Mouse (Mus musculus) hindbrain, embryonic 16.5 days (tissue): ENCODE data around the gene Hmga2. TPM values are rescaled to one million over a fixed set of nuclear protein-coding genes. Genes with fewer than 3 reads are reported as not detected.

Experiments
- ATAC-seq: fragments of 200-750 bp; cut with Nextera tagmentation; 2 replicates; pipeline ENCODE4 v1.8.0; 2017; ENCODE audit warnings: moderate TSS enrichment, moderate library complexity
- H3K27ac ChIP-seq: fragments of 300-500 bp; sonication (generic); 2 replicates; pipeline ENCODE4 v1.5.1; 2014; ENCODE audit warnings: low read depth, mild to moderate bottlenecking, control low read depth, low read length, moderate library complexity
- H3K27me3 ChIP-seq: fragments of 300-500 bp; sonication (generic); replicated peaks from 2 replicates; pipeline ENCODE4 v1.6.1; 2014; ENCODE audit warnings: low read length; ENCODE audit not compliant: control insufficient read depth, insufficient read depth
- H3K36me3 ChIP-seq: fragments of 300-500 bp; sonication (generic); 2 replicates; pipeline ENCODE4 v1.6.1; 2014; ENCODE audit warnings: mild to moderate bottlenecking, low read length, moderate library complexity, mixed read lengths; ENCODE audit not compliant: control insufficient read depth, insufficient read depth
- H3K4me1 ChIP-seq: fragments of 300-500 bp; sonication (generic); 2 replicates; pipeline ENCODE4 v1.6.1; 2014; ENCODE audit warnings: low read depth, low read length; ENCODE audit not compliant: control insufficient read depth, insufficient read depth
- H3K4me2 ChIP-seq: fragments of 300-500 bp; sonication (generic); 2 replicates; pipeline ENCODE4 v1.6.1; 2014; ENCODE audit warnings: mild to moderate bottlenecking, low read length, control low read depth, moderate library complexity
- H3K4me3 ChIP-seq: fragments of 300-500 bp; sonication (generic); 2 replicates; pipeline ENCODE4 v1.5.1; 2014; ENCODE audit warnings: mild to moderate bottlenecking, low read length, control low read depth, moderate library complexity
- H3K9ac ChIP-seq: fragments of 300-500 bp; sonication (generic); 2 replicates; pipeline ENCODE4 v1.6.1; 2014; ENCODE audit warnings: low read depth, mild to moderate bottlenecking, control low read depth, low read length, moderate library complexity
- H3K9me3 ChIP-seq: fragments of 300-500 bp; sonication (generic); 2 replicates; pipeline ENCODE4 v1.6.1; 2014; ENCODE audit warnings: mild to moderate bottlenecking, low read length, moderate library complexity; ENCODE audit not compliant: control insufficient read depth
- WGBS: fragments of 180-500 bp; shearing (Covaris S2); extraction: QIAGEN DNeasy Blood & Tissue Kit; methylation state at CpG from one replicate; pipeline ENCODE4 v1.1.7; 2014; 5-methylcytosine and 5-hydroxymethylcytosine counted together
- polyA plus RNA-seq: library from polyadenylated mRNA; unstranded; fragments of >200 nt; fragmentation: Nextera tagmentation; extraction: Ambion mirVana; gene quantifications from 2 replicates; pipeline ENCODE4 v1.2.1, GENCODE M21; 2015

The Hmga2 gene
- polyA plus RNA-seq, 1 experiment from 2014 or later: 1.6 TPM

DNA sequence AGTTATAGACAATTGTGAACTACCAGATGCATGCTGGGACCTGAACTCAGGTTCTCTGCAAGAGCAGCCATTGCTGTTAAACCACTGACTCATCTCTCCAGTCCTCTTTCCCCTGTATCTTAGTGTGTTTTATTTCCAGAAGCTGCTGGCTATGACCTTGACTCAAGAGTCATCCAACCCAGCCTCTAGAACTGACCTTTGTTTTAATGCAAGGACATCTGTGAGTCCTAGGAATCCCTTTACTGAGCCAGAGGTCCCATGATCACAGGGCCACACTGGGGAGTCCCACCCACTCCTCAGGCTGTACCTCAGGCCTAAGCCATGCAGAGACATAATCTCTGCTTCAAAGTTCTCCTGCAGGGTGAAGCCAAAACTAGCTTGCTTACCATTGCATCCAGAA, 21.8 kb upstream of the Hmga2 start:
- H3K9me3 ChIP-seq: no peaks in the 10 kb centered on the region
- H3K27ac ChIP-seq: no peak overlapping the region
- H3K36me3 ChIP-seq: no peaks in the 10 kb centered on the region
- H3K4me3 ChIP-seq: no peak overlapping the region
- H3K9ac ChIP-seq: no peak overlapping the region
- no peaks in the 10 kb centered on the region for H3K27me3 ChIP-seq
- H3K4me2 ChIP-seq: no peak overlapping the region
- no peak for ATAC-seq
- H3K4me1 ChIP-seq: peaks cover 3% of the 10 kb centered on the region; the same call in 1 of the 2 replicates

DNA sequence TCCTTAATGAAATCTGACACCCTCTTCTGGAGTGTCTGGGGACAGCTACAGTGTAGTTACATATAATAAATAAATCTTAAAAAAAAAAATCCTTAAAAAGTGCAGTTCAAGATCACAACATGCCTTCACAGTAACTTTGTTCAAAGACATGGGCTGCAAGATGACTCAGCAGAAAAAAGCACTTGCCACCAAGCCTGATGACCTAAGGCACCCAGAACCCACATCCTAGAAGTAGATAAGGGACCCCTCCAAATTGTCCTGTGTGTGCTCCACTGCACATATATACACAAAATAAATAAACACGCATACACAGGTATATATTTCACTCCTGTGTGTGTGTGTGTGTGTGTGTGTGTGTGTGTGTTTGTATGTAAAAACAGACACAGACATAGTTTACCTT, 18.4 kb upstream of the Hmga2 start:
- no peak overlapping the region for H3K4me2 ChIP-seq
- H3K27ac ChIP-seq: no peak overlapping the region
- no peaks in the 10 kb centered on the region for H3K9me3 ChIP-seq
- 93% methylated on average over 1 of the region's 1 CpGs for WGBS
- H3K36me3 ChIP-seq: no peaks in the 10 kb centered on the region
- no peak overlapping the region for H3K4me3 ChIP-seq
- no peaks in the 10 kb centered on the region for H3K27me3 ChIP-seq
- H3K4me1 ChIP-seq: no peaks in the 10 kb centered on the region
- ATAC-seq: no peak
- no peak overlapping the region for H3K9ac ChIP-seq

DNA sequence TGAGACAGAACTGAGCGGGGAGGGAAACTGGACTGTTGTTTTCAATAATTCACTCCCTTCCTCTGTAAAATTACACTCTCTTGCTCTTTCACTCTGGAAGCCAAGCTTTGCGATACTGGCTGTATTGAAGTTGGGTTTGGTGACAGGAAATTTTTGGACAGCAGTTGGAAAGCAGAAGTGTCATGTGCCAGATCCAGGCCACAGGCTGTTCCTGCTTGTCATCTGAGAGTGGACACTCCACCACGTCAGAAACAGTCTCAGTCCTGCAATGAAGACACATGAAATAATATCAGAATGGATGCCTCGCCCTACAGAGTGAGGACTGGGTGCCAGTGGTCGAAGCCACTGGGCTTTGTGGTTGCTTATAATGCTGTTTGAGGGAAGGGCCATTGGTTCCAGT, 15.2 kb upstream of the Hmga2 start:
- no peak for ATAC-seq
- no peaks in the 10 kb centered on the region for H3K27me3 ChIP-seq
- H3K9ac ChIP-seq: no peak overlapping the region
- WGBS: 89% methylated on average over 5 of the region's 5 CpGs
- no peak overlapping the region for H3K4me3 ChIP-seq
- H3K9me3 ChIP-seq: peaks cover 10% of the 10 kb centered on the region
- no peaks in the 10 kb centered on the region for H3K36me3 ChIP-seq
- H3K4me2 ChIP-seq: no peak overlapping the region
- H3K27ac ChIP-seq: no peak overlapping the region
- H3K4me1 ChIP-seq: no peaks in the 10 kb centered on the region

GRCm38 (mm10) chr10:120489611-120490010, 13.3 kb upstream of the Hmga2 start:
- Histone ChIP-seq H3K9me3 (peaks cover 13% of the 10 kb centered on the region), H3K4me2 (no peak overlapping the region), H3K9ac (no peak overlapping the region), H3K27me3 (no peaks in the 10 kb centered on the region), H3K4me1 (no peaks in the 10 kb centered on the region), H3K4me3 (no peak overlapping the region), H3K27ac (no peak overlapping the region), H3K36me3 (no peaks in the 10 kb centered on the region)
- ATAC-seq: no peak
- 88% methylated on average over 3 of the region's 3 CpGs for WGBS

DNA sequence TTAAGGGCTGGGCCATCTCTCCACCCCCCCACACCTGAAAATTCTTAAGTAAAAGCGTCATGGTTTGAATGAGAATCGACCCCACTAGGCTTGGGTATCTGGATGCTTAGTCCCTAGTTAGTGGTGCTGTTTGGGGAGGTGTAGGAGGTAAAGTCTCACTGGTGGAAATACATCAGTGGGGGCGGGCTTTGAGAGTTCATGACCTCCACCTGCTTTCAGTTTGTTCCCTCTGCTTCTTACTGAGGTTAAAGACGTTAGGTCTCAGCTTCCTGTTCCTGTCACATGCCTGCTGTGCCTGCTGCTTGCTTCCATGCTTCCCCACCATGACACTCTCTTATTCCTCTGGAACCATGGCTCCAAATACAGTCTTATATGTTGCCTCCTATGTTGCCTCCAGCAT, 12.3 kb upstream of the Hmga2 start:
- Histone ChIP-seq H3K4me2 (no peak overlapping the region), H3K4me3 (no peak overlapping the region), H3K4me1 (no peaks in the 10 kb centered on the region), H3K9me3 (peaks cover 13% of the 10 kb centered on the region), H3K9ac (no peak overlapping the region), H3K27ac (no peak overlapping the region), H3K27me3 (no peaks in the 10 kb centered on the region), H3K36me3 (no peaks in the 10 kb centered on the region)
- ATAC-seq: no peak
- 87% methylated on average over 4 of the region's 4 CpGs for WGBS

- Histone ChIP-seq H3K27me3 (no peaks in the 10 kb centered on the region), H3K4me1 (no peaks in the 10 kb centered on the region), H3K4me2 (no peak overlapping the region), H3K4me3 (no peak overlapping the region), H3K9ac (no peak overlapping the region), H3K9me3 (peaks cover 13% of the 10 kb centered on the region), H3K27ac (no peak overlapping the region), H3K36me3 (no peaks in the 10 kb centered on the region)
- no peak for ATAC-seq
- WGBS: 91% methylated on average over 1 of the region's 1 CpGs
Measured at GRCm38 (mm10) chr10:120487881-120488280, 11.6 kb upstream of the Hmga2 start.

GRCm38 (mm10) chr10:120485461-120485860, 9.2 kb upstream of the Hmga2 start:
- H3K27me3 ChIP-seq: no peaks in the 10 kb centered on the region
- 88% methylated on average over 1 of the region's 1 CpGs for WGBS
- no peaks in the 10 kb centered on the region for H3K36me3 ChIP-seq
- H3K9ac ChIP-seq: no peak overlapping the region
- no peak overlapping the region for H3K27ac ChIP-seq
- peaks cover 13% of the 10 kb centered on the region for H3K9me3 ChIP-seq
- no peak overlapping the region for H3K4me3 ChIP-seq
- no peak for ATAC-seq
- no peak overlapping the region for H3K4me2 ChIP-seq
- no peaks in the 10 kb centered on the region for H3K4me1 ChIP-seq

GRCm38 (mm10) chr10:120484144-120484543, 7.9 kb upstream of the Hmga2 start:
- H3K36me3 ChIP-seq: no peaks in the 10 kb centered on the region
- H3K27ac ChIP-seq: no peak overlapping the region
- no peak overlapping the region for H3K4me3 ChIP-seq
- no peak overlapping the region for H3K9ac ChIP-seq
- no peaks in the 10 kb centered on the region for H3K27me3 ChIP-seq
- 80% methylated on average over 4 of the region's 4 CpGs for WGBS
- no peaks in the 10 kb centered on the region for H3K4me1 ChIP-seq
- H3K9me3 ChIP-seq: peaks cover 13% of the 10 kb centered on the region
- no peak overlapping the region for H3K4me2 ChIP-seq
- no peak for ATAC-seq

GRCm38 (mm10) chr10:120478164-120478563, 1.9 kb upstream of the Hmga2 start:
- Histone ChIP-seq H3K4me2 (peak overlapping the region; percentile 87), H3K4me3 (peak overlapping the region; percentile 59), H3K9ac (no peak overlapping the region), H3K36me3 (no peaks in the 10 kb centered on the region), H3K27me3 (peaks cover 3% of the 10 kb centered on the region; the same call in 1 of the 2 replicates), H3K9me3 (no peaks in the 10 kb centered on the region), H3K4me1 (peaks cover 34% of the 10 kb centered on the region), H3K27ac (no peak overlapping the region)
- ATAC-seq: no peak; the same call in 1 of the 2 replicates
- under 1% methylated on average over 16 of the region's 16 CpGs for WGBS

GRCm38 (mm10) chr10:120477501-120477900, 1.2 kb upstream of the Hmga2 start:
- H3K36me3 ChIP-seq: no peaks in the 10 kb centered on the region
- H3K4me3 ChIP-seq: peak overlapping the region; percentile 59
- H3K27me3 ChIP-seq: peaks cover 4% of the 10 kb centered on the region; the same call in 1 of the 2 replicates
- ATAC-seq: peak; percentile 21
- peak overlapping the region; percentile 87 for H3K4me2 ChIP-seq
- H3K4me1 ChIP-seq: peaks cover 34% of the 10 kb centered on the region
- no peaks in the 10 kb centered on the region for H3K9me3 ChIP-seq
- under 1% methylated on average over 21 of the region's 21 CpGs for WGBS
- peak overlapping the region; percentile 64 for H3K9ac ChIP-seq
- H3K27ac ChIP-seq: no peak overlapping the region; the same call in 1 of the 2 replicates
